Mouse (Mus musculus) forebrain, embryonic 12.5 days (tissue): ENCODE data around the gene Btg1-ps2. TPM values are rescaled to one million over a fixed set of nuclear protein-coding genes. Genes with fewer than 3 reads are reported as not detected.
"Not testable (repeated sequence)": the region's sequence is repeated elsewhere in the genome, so short reads cannot be mapped to it uniquely, and the experiment has no call there.

ENCODE experiments used
- ATAC-seq: fragments of 200-750 bp; cut with Nextera tagmentation; 2 replicates; pipeline ENCODE4 v1.8.0; 2017; ENCODE audit warnings: moderate TSS enrichment; ENCODE audit not compliant: low FRiP score
- H3K27ac ChIP-seq: fragments of 300-500 bp; sonication (generic); 2 replicates; pipeline ENCODE4 v1.5.1; 2016; ENCODE audit warnings: mild to moderate bottlenecking
- H3K27me3 ChIP-seq: fragments of 300-500 bp; sonication (generic); 2 replicates; pipeline ENCODE4 v1.6.1; 2016; ENCODE audit warnings: mild to moderate bottlenecking
- H3K36me3 ChIP-seq: fragments of 300-500 bp; sonication (generic); replicated peaks from 2 replicates; pipeline ENCODE4 v1.6.1; 2016; ENCODE audit warnings: mild to moderate bottlenecking
- H3K4me1 ChIP-seq: fragments of 300-500 bp; sonication (generic); 2 replicates; pipeline ENCODE4 v1.6.1; 2016
- H3K4me2 ChIP-seq: fragments of 300-500 bp; sonication (generic); 2 replicates; pipeline ENCODE4 v1.6.1; 2016; ENCODE audit warnings: mild to moderate bottlenecking, moderate library complexity
- H3K4me3 ChIP-seq: fragments of 300-500 bp; sonication (generic); replicated peaks from 2 replicates; pipeline ENCODE4 v1.5.1; 2016; ENCODE audit warnings: mild to moderate bottlenecking
- H3K9ac ChIP-seq: fragments of 300-500 bp; sonication (generic); 2 replicates; pipeline ENCODE4 v1.6.1; 2016; ENCODE audit warnings: mild to moderate bottlenecking
- H3K9me3 ChIP-seq: fragments of 300-500 bp; sonication (generic); 2 replicates; pipeline ENCODE4 v1.6.1; 2016
- WGBS: fragments of 180-500 bp; shearing (Covaris S2); methylation state at CpG from one replicate; pipeline ENCODE4 v1.1.7; 2016; 5-methylcytosine and 5-hydroxymethylcytosine counted together
- polyA plus RNA-seq: library from polyadenylated mRNA; unstranded; fragments of >200 nt; fragmentation: Nextera tagmentation; extraction: Ambion mirVana; gene quantifications from 2 replicates; pipeline ENCODE4 v1.2.1, GENCODE M21; 2016

Btg1-ps2 gene
- polyA plus RNA-seq: not detected in 2 replicates

DNA sequence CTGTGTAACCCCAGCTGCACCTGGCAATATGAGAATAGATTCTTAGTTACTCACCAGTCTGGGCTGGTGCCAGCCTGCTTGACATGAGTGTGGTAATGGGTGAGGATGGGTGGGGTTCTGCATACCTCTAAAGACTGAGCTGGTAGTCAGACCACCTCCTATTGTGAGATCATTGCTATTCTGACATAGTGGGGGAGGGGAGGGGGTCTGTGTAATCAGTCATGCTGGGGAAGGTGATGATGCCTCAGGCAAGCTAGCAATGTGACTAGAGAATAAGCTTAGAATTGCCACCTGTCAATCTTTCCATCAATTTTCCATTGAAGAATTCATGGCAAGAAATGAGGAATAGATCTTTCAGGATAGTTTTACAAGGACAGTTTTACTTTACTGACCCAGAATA is at the start of gene Btg1-ps2:
Gene Btg1-ps2, minus strand, starts transcription at position 101 of the 400 bp plus-strand sequence.
- not testable (repeated sequence) for H3K4me2 ChIP-seq, H3K27ac ChIP-seq, H3K27me3 ChIP-seq, H3K4me1 ChIP-seq, H3K9ac ChIP-seq, H3K4me3 ChIP-seq, H3K36me3 ChIP-seq, ATAC-seq, H3K9me3 ChIP-seq

DNA sequence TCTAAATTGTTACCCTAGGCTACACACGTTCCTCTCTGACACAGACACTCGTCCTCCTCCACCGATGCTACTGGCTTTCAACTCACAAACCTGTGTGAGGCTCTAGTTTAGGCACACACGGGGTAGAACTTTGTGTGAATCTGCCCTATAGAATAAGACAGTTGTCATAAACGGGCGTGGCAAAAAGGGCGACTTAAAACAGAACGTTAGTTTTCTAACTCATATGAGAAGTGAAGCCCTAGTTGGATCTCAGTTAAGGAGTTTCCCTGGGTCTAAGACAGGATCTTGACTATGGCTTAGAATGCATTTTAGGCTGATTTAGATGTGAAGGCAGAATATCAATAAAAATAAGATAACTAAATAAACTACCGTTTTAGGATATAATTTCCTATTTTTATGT is 42.1 kb upstream of the Btg1-ps2 start, which contains the start of gene Rhox11:
Gene Rhox11, minus strand, starts transcription at position 101 of the 400 bp plus-strand sequence.
- WGBS: 88% methylated on average over 9 of the region's 9 CpGs
- no peak within 1 kb of the TSS for H3K4me2 ChIP-seq
- H3K36me3 ChIP-seq: no peaks in the 10 kb centered on the region
- H3K9me3 ChIP-seq: no peaks in the 10 kb centered on the region
- ATAC-seq: no peak
- no peaks in the 10 kb centered on the region for H3K4me1 ChIP-seq
- H3K27me3 ChIP-seq: no peaks in the 10 kb centered on the region
- no peak within 1 kb of the TSS for H3K4me3 ChIP-seq
- H3K27ac ChIP-seq: no peak within 1 kb of the TSS
- no peak within 1 kb of the TSS for H3K9ac ChIP-seq

DNA sequence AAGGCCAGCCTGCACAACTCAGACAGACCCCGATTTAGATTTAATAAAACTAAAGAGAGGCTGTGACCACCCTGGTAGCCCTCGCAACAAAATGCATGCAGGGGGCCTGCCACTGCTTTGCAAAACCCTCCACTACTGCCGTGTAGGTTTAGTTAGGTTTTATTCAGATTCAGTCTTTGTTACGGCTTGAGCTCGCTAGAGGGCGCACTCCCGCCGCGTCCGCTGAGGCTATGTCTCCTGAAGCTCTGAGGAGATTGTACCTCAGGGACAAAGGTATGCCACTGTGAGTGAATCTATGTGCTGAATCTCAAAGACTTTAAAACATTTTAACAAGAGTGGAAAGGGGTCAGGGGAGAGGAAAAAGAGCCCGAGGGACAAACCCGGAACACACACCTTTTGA is 41.3 kb upstream of the Btg1-ps2 start:
- no peaks in the 10 kb centered on the region for H3K36me3 ChIP-seq
- H3K9ac ChIP-seq: no peak overlapping the region
- H3K27me3 ChIP-seq: no peaks in the 10 kb centered on the region
- ATAC-seq: no peak
- no peak overlapping the region for H3K4me2 ChIP-seq
- no peak overlapping the region for H3K27ac ChIP-seq
- WGBS: 20% methylated on average over 12 of the region's 12 CpGs
- no peak overlapping the region for H3K4me3 ChIP-seq
- no peaks in the 10 kb centered on the region for H3K9me3 ChIP-seq
- no peaks in the 10 kb centered on the region for H3K4me1 ChIP-seq

DNA sequence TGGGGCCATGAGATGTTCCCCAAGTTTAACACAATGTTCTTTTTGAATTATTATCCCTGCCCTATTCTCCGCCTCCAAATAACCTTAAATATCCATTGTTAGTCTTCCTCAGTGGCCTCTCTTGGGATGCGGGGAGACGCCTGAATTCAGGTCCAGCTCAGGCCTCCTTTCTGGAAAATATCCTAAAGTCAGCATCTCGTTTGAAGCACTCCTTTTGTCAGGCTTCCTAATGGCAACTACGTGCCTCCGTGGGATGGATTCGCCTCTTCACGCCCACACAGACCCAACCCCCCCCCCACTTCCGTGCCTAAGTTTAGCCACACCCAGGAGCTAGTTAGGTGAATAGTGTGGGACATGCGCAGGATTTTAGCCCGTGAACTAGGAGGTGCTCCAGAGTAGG is 23.3 kb upstream of the Btg1-ps2 start, which contains the start of gene Rhox10:
Gene Rhox10, plus strand, starts transcription at position 301 of the 400 bp plus-strand sequence.
- no peaks in the 10 kb centered on the region for H3K36me3 ChIP-seq
- H3K9me3 ChIP-seq: no peaks in the 10 kb centered on the region
- H3K27ac ChIP-seq: no peak within 1 kb of the TSS
- H3K4me2 ChIP-seq: no peak within 1 kb of the TSS
- no peaks in the 10 kb centered on the region for H3K4me1 ChIP-seq
- ATAC-seq: no peak
- H3K4me3 ChIP-seq: no peak within 1 kb of the TSS
- 87% methylated on average over 11 of the region's 11 CpGs for WGBS
- no peaks in the 10 kb centered on the region for H3K27me3 ChIP-seq
- H3K9ac ChIP-seq: no peak within 1 kb of the TSS

DNA sequence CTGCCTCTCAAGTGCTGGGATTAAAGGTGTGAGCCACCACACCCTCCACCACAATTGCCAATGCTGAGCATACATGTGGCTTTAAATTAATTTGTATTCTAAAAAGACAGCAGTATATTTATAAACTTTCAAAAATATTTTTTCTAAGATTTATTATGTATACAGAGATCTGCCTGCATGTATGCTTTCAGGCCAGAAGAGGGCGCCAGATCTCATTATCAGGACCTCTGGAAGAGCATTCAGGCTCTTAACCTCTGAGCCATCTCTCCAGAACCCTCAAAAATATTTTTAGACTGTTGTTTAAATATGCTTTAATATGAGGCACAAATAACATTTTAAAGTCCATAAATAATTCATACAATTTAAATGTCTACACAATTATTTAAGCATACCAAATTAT is 18.6 kb upstream of the Btg1-ps2 start:
- no peaks in the 10 kb centered on the region for H3K36me3 ChIP-seq
- H3K27me3 ChIP-seq: no peaks in the 10 kb centered on the region
- H3K4me3 ChIP-seq: no peak overlapping the region
- no peak overlapping the region for H3K27ac ChIP-seq
- no peak overlapping the region for H3K4me2 ChIP-seq
- WGBS: 0% methylated on average over 1 of the region's 1 CpGs
- no peaks in the 10 kb centered on the region for H3K9me3 ChIP-seq
- H3K4me1 ChIP-seq: no peaks in the 10 kb centered on the region
- ATAC-seq: no peak
- H3K9ac ChIP-seq: no peak overlapping the region

DNA sequence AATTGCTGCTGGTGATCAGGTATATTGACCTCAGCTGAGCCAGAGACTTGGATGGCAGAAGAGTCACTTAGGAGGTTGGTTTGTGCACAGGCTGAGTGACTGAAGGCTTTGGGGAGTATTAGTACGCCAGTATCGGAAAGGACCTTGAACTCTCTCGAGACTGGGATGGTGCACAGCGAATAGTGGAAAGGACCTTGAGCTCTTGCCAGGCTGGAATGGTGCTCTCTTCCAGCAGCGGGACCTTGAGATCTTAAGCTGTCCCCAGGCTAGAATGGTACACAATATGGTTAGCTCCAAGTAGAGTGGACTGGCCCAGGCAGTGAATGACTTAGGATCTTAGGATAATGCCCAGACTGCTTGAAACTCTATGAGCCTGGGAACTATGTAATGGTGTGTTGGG is 3.2 kb downstream of the Btg1-ps2 start:
- H3K4me1 ChIP-seq: no peaks in the 10 kb centered on the region
- no peak overlapping the region for H3K9ac ChIP-seq
- no peaks in the 10 kb centered on the region for H3K27me3 ChIP-seq
- H3K9me3 ChIP-seq: no peaks in the 10 kb centered on the region
- H3K27ac ChIP-seq: no peak overlapping the region
- no peak for ATAC-seq
- H3K4me2 ChIP-seq: no peak overlapping the region
- 92% methylated on average over 5 of the region's 5 CpGs for WGBS
- no peak overlapping the region for H3K4me3 ChIP-seq
- H3K36me3 ChIP-seq: no peaks in the 10 kb centered on the region

DNA sequence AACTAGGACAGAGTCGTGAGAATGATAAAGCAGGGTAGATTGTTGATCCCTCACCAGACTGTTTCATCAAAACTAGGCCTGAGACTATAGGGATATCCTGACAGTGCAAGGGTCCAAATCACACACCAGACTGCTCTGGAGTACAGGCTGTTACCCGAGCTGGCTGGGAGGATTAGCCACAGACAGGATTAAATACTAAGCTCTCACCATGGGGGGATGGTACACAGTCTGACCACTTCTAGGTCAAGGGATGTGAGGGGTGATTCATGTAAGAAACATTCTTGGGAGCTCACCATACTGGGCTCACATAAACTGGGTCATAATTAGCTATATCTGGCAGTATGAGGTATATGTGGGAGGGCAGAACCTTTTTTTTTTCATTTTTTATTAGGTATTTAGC is 9.1 kb downstream of the Btg1-ps2 start:
- Histone ChIP-seq H3K27me3 (no peaks in the 10 kb centered on the region), H3K36me3 (no peaks in the 10 kb centered on the region), H3K9ac (no peak overlapping the region), H3K4me2 (no peak overlapping the region), H3K4me3 (no peak overlapping the region), H3K4me1 (no peaks in the 10 kb centered on the region), H3K27ac (no peak overlapping the region), H3K9me3 (no peaks in the 10 kb centered on the region)
- ATAC-seq: no peak
- 54% methylated on average over 2 of the region's 2 CpGs for WGBS

DNA sequence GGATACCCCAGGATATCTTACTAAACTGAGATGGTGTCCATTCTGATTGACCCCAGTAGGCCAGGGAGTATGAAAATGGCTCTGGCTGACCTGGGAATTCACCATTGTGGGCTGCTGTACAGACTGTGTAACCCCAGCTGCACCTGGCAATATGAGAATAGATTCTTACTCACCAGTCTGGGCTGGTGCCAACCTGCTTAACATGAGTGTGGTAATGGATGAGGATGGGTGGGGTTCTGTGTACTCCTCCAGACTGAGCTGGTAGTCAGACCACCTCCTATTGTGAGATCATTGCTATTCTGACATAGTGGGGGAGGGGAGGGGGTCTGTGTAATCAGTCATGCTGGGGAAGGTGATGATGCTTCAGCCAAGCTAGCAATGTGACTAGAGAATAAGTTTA is 24.3 kb downstream of the Btg1-ps2 start, which contains the start of gene Btg1-ps1:
Gene Btg1-ps1, minus strand, starts transcription at position 219 of the 400 bp plus-strand sequence.
- not testable (repeated sequence) for H3K27me3 ChIP-seq, H3K9me3 ChIP-seq, H3K36me3 ChIP-seq, H3K4me3 ChIP-seq, H3K9ac ChIP-seq, H3K4me1 ChIP-seq, ATAC-seq, H3K27ac ChIP-seq, H3K4me2 ChIP-seq

DNA sequence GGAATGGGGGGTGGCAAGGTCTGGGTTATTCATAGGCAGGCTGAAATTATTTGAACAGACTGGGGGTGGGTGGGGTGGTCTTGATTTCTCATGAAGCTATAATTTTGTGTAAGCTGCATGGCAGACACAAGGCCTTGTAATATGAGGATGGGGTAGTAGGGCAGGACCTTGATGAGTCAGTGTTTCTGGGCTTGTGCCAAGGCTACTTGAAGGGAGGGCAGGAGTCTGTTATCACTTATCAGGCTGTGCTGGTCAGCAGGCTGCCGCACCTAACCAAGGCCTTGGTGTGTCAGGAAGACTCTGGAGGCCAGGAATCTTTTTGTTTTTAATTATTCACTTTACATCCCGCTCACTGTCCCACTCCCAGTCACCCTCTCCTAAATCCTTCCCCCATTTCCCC is 34.2 kb downstream of the Btg1-ps2 start:
- no peak overlapping the region for H3K9ac ChIP-seq
- no peaks in the 10 kb centered on the region for H3K27me3 ChIP-seq
- H3K36me3 ChIP-seq: no peaks in the 10 kb centered on the region
- WGBS: 66% methylated on average over 2 of the region's 2 CpGs
- no peak overlapping the region for H3K27ac ChIP-seq
- no peak overlapping the region for H3K4me3 ChIP-seq
- H3K9me3 ChIP-seq: no peaks in the 10 kb centered on the region
- H3K4me2 ChIP-seq: no peak overlapping the region
- no peak for ATAC-seq
- no peaks in the 10 kb centered on the region for H3K4me1 ChIP-seq

Other genes with a start within 250 kb of the Btg1-ps2 start
- gene Rhox5, start 238.3 kb downstream of the Btg1-ps2 start, polyA plus RNA-seq: 0.45 and 0.88 TPM in 2 replicates
- gene Rhox6, start 216.2 kb downstream of the Btg1-ps2 start, polyA plus RNA-seq: not detected in 2 replicates
- not detected in 2 replicates for gene Rhox7a, start 211.4 kb downstream of the Btg1-ps2 start, polyA plus RNA-seq
- gene Rhox8, start 164.2 kb downstream of the Btg1-ps2 start, polyA plus RNA-seq: 0.15 TPM in 1 of 2 replicates, not detected in the other
- not detected in 2 replicates for gene Rhox7b, start 145.9 kb downstream of the Btg1-ps2 start, polyA plus RNA-seq
- not detected in 2 replicates for gene Rhox9, start 141.3 kb downstream of the Btg1-ps2 start, polyA plus RNA-seq
- gene Btg1-ps1, start 24.3 kb downstream of the Btg1-ps2 start, polyA plus RNA-seq: not detected in 2 replicates
- not detected in 2 replicates for gene Rhox10, start 23.4 kb upstream of the Btg1-ps2 start, polyA plus RNA-seq
- not detected in 2 replicates for gene Rhox11, start 42.0 kb upstream of the Btg1-ps2 start, polyA plus RNA-seq
- not detected in 2 replicates for gene Rhox12, start 67.8 kb upstream of the Btg1-ps2 start, polyA plus RNA-seq
- not detected in 2 replicates for gene Rhox13, start 78.1 kb upstream of the Btg1-ps2 start, polyA plus RNA-seq
- gene Zbtb33, start 146.7 kb upstream of the Btg1-ps2 start, polyA plus RNA-seq: 5.2 and 6.3 TPM in 2 replicates
- 15.2 and 18.0 TPM in 2 replicates for gene Tmem255a, start 209.3 kb upstream of the Btg1-ps2 start, polyA plus RNA-seq